Mouse (Mus musculus) megakaryocyte-erythroid progenitor cell, adult 5 weeks (primary cell): ENCODE data around the gene Ppp1r9a. TPM values are rescaled to one million over a fixed set of nuclear protein-coding genes. Genes with fewer than 3 reads are reported as not detected.

Experiments
- polyA plus RNA-seq: library from polyadenylated mRNA; stranded (reverse); fragments of >175 nt; gene quantifications from 2 replicates; pipeline ENCODE4 v1.2.3, GENCODE M21; 2012

The Ppp1r9a gene
- polyA plus RNA-seq, result 0.38 and 1.0 TPM in 2 replicates

GRCm38 (mm10) chr6:4902674-4903324 lies at the start of gene Ppp1r9a:
TSS of gene Ppp1r9a (plus strand) at chr6:4902917.

GRCm38 (mm10) chr6:5193693-5194092 lies 291.0 kb downstream of the Ppp1r9a start, which contains the start of gene Pon1:
TSS of gene Pon1 (minus strand) at chr6:5193946.

Other genes starting within 250 kb of the Ppp1r9a start
- gene Sgce, start 155.7 kb upstream of the Ppp1r9a start, polyA plus RNA-seq, result 0.20 and 0.92 TPM in 2 replicates
- gene Peg10, start 155.6 kb upstream of the Ppp1r9a start, polyA plus RNA-seq, result 0.69 and 0.74 TPM in 2 replicates